11 mouse cellular contexts compared by ENCODE assay signal in the genomic region with DNA sequence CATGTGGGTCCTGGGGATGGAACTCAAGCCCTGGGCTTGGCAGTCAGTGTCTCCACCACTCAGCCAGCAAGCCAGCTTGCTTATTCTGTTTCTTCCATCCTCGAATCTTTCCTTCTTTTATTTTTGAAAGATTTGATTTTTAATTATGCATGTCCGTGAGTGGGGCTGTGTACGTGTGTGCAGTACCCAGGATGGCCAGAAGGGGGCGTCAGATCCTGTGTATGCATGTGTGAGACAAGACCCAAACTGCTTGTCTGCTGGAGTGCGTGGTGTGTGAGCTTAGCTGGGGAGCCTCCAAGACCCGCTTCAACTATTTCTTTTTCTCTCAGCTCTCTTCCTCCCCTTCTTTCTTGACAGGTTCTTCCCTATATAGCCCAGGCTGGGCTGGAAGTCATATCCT. TPM values are rescaled to one million over a fixed set of nuclear protein-coding genes. Genes with fewer than 3 reads are reported as not detected.
DNase-seq lines count a peak whose midpoint lies in the region; ATAC-seq lines count a peak whose summit lies in the region.
"Had no signal": no experiment of that assay in that cellular context is flagged by ENCODE, and none has a peak within 500 bp of the region (broad histone marks: within the 10 kb centered on the region; RNA-seq: fewer than 3 reads in every experiment).

No protein-coding gene starts in this region.

- DNase-seq in CD4-positive, CD25-positive, alpha-beta regulatory T cell, adult 2 months (ENCODE audit: low read depth, low spot score), result peak; percentile 36
- DNase-seq in kidney, postnatal 4 days, result peak; percentile 57 to 61
- no peak for DNase-seq in kidney, adult 9 months
- peak; percentile 43 for DNase-seq in 416B (ENCODE audit: low read depth)
- peak; percentile 10 for DNase-seq in c-Kit-positive CD71-positive TER-119-positive erythroid progenitor cells, embryonic 14.5 days (ENCODE audit: low spot score)
- no peak for DNase-seq in urinary bladder, postnatal 14 days (ENCODE audit: low spot score)
- DNase-seq: adrenal gland, adult 8-10 months; gastrocnemius, postnatal 36 days had no signal

- ATAC-seq in CD4-positive, CD25-positive, alpha-beta regulatory T cell, adult 4 months, result no peak
- no peak for ATAC-seq in megakaryocyte progenitor cell, adult 5-6 weeks (replicated peaks; ENCODE audit: poor library complexity)
- ATAC-seq: inflammation-experienced regulatory T-cells, adult 6 months had no signal

RNA-seq across cellular contexts. Expression of gene Tcp11, which starts 25.9 kb away (rescaled TPM):
- 1 to 10 TPM; 3.1 to 3.8 TPM for polyA plus RNA-seq in CD4-positive, CD25-positive, alpha-beta regulatory T cell, adult 4 months (2017; shearing (Covaris generic))
- total RNA-seq in megakaryocyte progenitor cell, adult 5-6 weeks (2015), result 0.67 and 1.4 TPM in 2 replicates
- total RNA-seq in megakaryocyte progenitor cell, adult 5-6 weeks (2017), result 2.4 and 2.5 TPM in 2 replicates
- total RNA-seq: gastrocnemius, postnatal 36 days had no signal

RNA-seq across cellular contexts. Expression of gene Scube3, which starts 35.6 kb away (rescaled TPM):
- not detected for polyA plus RNA-seq in CD4-positive, CD25-positive, alpha-beta regulatory T cell, adult 4 months (2017; shearing (Covaris generic))
- total RNA-seq in megakaryocyte progenitor cell, adult 5-6 weeks (2015), result 0.02 and 0.07 TPM in 2 replicates
- 0.08 and 0.14 TPM in 2 replicates for total RNA-seq in megakaryocyte progenitor cell, adult 5-6 weeks (2017)
- polyA plus RNA-seq: inflammation-experienced regulatory T-cells, adult 6 months had no signal

Comparison
In these comparisons a context has a peak if more than half of its experiments do, and no peak if none do; other contexts are left out.
1. DNase-seq: peak in CD4-positive, CD25-positive, alpha-beta regulatory T cell, adult 2 months (single experiment), kidney, postnatal 4 days (2 of 2), 416B (single experiment) and c-Kit-positive CD71-positive TER-119-positive erythroid progenitor cells, embryonic 14.5 days (single experiment); none in kidney, adult 9 months (single experiment) and urinary bladder, postnatal 14 days (single experiment).